Mouse (Mus musculus): ENCODE measurements at regions not wholly inside any gene's neighbourhood (a gene's known extent, or its start where the extent isn't known, plus 50 kb on each side); places are given as distances from the start of the nearest gene placed in this dataset.
"Not testable (repeated sequence)": the region's sequence is repeated elsewhere in the genome, so short reads cannot be mapped to it uniquely, and the experiment has no call there.

DNA sequence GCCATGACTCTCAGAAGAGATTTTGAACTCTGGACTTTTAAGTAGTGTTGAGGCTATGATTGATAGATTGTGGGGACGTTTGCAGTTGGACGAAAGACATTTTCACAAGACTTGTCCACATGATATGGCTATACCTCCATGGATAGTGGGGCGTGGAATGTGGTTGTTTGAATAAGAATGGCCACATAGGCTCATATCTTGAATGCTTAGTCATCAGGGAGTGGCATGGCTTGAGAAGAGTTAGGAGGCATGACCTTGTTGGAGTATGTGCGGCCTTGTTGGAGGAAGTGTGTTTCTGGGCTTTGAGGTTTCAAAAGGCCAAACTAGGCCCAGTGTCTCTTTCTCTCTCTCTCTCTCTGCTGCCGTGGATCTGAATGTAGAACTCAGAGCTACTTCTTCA lies 204.7 kb upstream of the Pclo start:
- DNase-seq = no peak

DNA sequence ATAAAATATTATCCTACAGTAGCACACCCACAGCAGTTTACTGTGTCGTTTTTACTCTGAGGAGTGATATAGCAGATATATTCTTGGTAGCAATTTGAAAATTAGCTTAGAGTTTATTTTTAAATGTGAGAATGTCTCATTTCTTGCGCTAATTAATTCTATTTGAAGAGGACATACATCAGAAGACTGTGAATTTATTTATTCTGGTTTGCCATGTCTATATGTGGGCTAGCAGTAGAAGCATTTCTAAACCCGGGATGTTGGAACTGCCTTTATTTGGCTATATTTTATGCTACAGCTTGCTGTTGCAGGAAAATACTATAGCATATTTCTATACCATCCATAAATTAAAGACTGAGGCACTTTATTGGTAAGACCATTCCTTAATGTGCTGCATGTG lies 203.0 kb upstream of the Pclo start:
- DNase-seq = no peak

- DNase-seq = no peak
Measured at GRCm38 (mm10) chr5:14320216-14320615, 194.5 kb upstream of the Pclo start.

DNA sequence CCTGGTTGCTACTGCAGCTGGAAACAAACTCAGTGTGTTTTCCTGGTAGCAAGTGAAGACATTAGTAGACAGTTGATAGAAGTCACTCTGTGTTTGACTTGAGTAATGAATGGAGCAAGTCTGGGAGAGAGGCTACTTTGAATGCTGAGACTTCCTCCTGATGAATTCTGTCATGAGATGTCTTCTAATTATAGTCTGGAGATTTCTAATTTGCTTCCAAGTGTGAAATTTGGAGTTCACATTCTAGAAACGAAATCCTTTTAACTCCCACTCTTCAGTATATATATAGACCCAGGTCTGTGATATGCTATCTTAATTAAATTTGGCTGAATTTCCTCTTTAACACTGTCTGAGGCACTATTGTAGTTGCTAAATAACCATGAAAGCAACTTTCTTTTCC lies 192.7 kb upstream of the Pclo start:
- no peak for DNase-seq

DNA sequence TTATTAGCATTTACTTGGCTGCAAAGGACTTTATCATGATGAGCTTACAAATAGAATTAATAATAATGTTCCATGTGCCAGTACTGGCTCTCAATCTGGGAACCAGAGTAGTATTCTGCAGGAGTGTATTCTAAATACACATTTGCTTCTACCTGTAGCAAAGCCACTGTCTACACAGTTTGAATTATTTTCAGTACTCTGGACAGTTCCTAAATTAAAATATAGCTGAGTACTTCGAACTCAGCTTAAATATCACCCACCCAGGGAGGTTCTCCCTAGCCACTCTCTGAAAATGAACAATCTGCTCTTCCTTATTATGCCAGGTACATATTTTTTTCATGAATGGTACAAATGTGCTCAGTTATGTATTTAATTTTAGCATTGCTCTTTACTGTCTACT lies 154.3 kb upstream of the Pclo start:
- no peak for DNase-seq

DNA sequence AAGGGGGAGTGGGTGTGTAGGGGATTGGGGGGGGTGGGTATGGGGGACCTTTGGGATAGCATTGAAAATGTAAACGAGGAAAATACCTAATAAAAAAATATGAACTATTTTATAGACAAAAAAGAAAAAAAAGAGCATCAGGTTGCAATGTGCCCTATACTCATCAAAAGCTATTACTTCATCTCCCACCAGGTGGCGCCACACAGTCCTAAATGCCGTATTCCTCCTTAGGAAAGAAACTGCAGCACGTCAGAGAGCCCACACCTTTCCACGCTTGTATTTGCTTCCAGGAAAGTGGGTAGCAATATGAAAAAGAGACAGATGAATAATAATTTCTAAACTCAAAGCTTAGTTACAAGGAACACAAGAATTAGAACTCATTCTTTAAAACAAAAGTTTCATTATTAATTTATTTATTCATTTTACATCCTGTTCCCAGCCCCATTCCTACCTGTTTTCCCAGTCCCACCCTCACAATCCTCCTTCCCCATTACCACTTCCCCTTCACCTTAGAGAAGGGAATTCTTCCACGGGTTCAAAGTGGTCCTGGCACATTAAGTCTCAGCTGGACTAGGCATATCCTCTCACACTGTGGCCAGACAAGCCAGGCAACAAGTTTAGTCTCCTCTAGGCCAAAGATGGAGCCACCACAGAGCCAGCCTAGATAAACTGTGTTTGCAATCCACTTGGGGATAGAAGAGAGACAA lies 125.4 kb upstream of the Pclo start:
- DNase-seq = peak; percentile 59

GRCm38 (mm10) chr5:14391793-14392192 lies 122.9 kb upstream of the Pclo start:
- DNase-seq = no peak

- DNase-seq = not testable (repeated sequence)
Measured at GRCm38 (mm10) chr5:14403381-14403780, 111.3 kb upstream of the Pclo start.

DNA sequence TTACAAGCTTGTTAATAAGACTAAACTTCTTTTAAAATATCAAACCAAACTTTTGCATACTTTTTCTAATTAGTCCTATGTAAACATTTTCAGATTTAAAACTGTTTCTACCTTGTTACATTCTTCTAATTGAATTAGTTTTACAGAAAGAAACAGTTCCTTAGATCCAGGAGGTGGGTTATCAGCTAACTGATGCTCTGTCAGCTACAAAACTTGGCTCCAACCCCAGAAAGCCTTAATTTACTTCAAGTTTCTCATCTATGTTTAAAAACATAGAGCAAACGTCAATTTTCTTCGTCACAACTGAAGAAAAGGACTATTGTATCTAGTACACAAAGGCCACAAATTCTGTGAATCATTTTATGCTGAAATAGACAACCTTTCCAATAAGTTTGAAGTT lies 110.4 kb upstream of the Pclo start:
- no peak for DNase-seq

DNA sequence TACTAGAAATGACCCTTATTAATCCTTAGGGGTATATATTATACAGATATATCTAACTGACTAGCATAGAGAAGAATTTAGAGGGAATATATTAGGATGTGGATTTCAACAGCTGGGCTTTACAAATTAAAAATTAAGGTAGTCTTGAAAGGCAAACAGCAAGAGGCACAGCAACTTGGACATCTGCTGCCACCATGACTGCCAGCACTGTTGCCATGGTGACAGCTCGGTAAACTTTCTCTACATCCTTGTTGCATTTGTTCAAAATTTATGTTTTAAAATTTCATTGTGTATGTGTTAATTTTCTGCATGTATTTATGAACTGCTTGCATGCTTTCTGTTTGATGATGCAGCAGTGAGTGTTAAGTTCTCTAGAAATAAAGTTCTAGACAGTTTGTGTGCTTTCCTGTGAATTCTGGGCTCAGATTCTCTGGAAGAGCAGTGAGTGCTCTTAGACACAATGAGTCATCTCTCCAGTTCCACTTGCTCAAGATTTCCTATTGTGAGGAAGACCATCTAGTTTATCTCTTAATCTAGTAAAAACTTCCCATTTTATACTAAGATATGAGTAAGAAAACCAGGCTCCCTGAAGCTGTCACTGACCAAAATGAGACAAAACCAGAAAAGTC lies 99.4 kb upstream of the Pclo start:
- no peak for DNase-seq

GRCm38 (mm10) chr5:14453082-14453481 lies 61.6 kb upstream of the Pclo start:
- DNase-seq = no peak
